8 mouse cellular contexts compared by ENCODE assay signal in the genomic region with DNA sequence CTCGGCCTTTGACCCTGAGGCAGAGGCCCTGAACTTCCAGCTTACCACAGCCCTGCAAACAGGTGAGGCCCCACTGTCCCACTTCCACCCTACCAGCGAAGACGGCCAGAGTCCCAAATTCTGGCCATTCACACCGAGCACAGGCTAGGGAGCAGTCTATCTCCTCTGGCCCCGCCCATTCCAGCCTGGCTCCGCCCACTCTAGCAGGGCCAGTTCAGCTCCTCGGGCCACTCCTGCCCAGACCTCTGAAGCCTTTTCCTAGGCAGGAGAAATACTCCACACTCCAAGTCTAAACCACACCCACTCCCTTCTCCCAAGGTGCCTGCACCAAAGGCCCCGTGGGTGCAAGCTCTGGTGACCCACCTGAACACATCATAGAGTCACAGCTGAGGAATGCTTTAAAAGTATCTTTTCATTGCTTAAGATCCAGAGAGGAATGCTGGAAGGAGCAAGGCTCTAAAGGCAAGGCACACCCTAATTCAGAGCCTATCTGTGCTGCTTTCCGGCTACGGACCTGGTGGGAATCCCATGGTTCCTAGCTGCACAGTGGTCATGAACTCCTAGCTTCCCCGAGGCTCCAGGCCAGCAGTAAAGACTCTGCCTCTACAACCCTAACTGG. TPM values are rescaled to one million over a fixed set of nuclear protein-coding genes. Genes with fewer than 3 reads are reported as not detected.
A peak's percentile ranks its signal among the peaks of the same experiment; 100 is the strongest.
DNase-seq lines count a peak whose midpoint lies in the region; ATAC-seq lines count a peak whose summit lies in the region.

No protein-coding gene starts in this region.

- H3K9me3 ChIP-seq in forebrain, embryonic 14.5 days (replicated peaks; ENCODE audit: control insufficient read depth, low read length), result no peaks in the 10 kb centered on the region

- ATAC-seq in forebrain, embryonic 14.5 days, result no peak

- WGBS in forebrain, embryonic 14.5 days, result 47% methylated on average over 10 of the region's 11 CpGs

- H3K4me1 ChIP-seq in forebrain, embryonic 14.5 days (ENCODE audit: control insufficient read depth, insufficient read depth, low read length), result peaks cover 16% of the 10 kb centered on the region

- 0 out of 2 replicates have a peak, but pooled peaks cover 6% of the 10 kb centered on the region for H3K27me3 ChIP-seq in forebrain, embryonic 14.5 days (replicated peaks; ENCODE audit: control insufficient read depth, insufficient read depth, low read length)

- no peak overlapping the region for H3K27ac ChIP-seq in forebrain, embryonic 14.5 days (ENCODE audit: low read depth, low read length)

- H3K4me3 ChIP-seq in forebrain, embryonic 14.5 days (ENCODE audit: low read depth, low read length), result no peak overlapping the region

- no peak overlapping the region for H3K9ac ChIP-seq in forebrain, embryonic 14.5 days (ENCODE audit: low read length)

- H3K4me2 ChIP-seq in forebrain, embryonic 14.5 days (ENCODE audit: low read length), result no peak overlapping the region

- H3K36me3 ChIP-seq in forebrain, embryonic 14.5 days (ENCODE audit: control insufficient read depth, insufficient read depth, low read length), result no peaks in the 10 kb centered on the region

- peak; percentile 28 for DNase-seq in gastrocnemius, adult 18-20 months (ENCODE audit: low spot score)
- no peak for DNase-seq in gastrocnemius, adult 8-10 months (ENCODE audit: low spot score in 2 of 2)
- peak; percentile 79 for DNase-seq in R1 (ENCODE audit: low read depth, low spot score)
- peak; percentile 67 to 86 for DNase-seq in kidney, adult 8-10 months
- peak; percentile 68 for DNase-seq in lung, postnatal 14 days
- no peak for DNase-seq in cerebellum, adult 11 months
- no peak for DNase-seq in cerebellum, adult 9-11 months
- DNase-seq in forebrain, embryonic 14.5 days (ENCODE audit: low spot score), result no peak

RNA-seq across cellular contexts. Expression of gene Ass1, which starts 16.3 kb away (rescaled TPM):
- 1 to 10 TPM; 2.4 to 5.9 TPM for total RNA-seq in gastrocnemius, adult 18-20 months (2021)
- 1 to 10 TPM; 2.4 to 4.4 (median 3.3) TPM for total RNA-seq in gastrocnemius, adult 8-10 months (2022)
- polyA plus RNA-seq in forebrain, embryonic 14.5 days (2014; fragmentation: Nextera tagmentation; extraction: Ambion mirVana), result 6.3 and 6.9 TPM in 2 replicates

Comparison
In these comparisons a context has a peak if more than half of its experiments do, and no peak if none do; other contexts are left out.
1. DNase-seq: peak in gastrocnemius, adult 18-20 months (single experiment), R1 (single experiment), kidney, adult 8-10 months (2 of 2) and lung, postnatal 14 days (single experiment); none in gastrocnemius, adult 8-10 months (0 of 2), cerebellum, adult 11 months (single experiment), cerebellum, adult 9-11 months (single experiment) and forebrain, embryonic 14.5 days (single experiment).